Mouse (Mus musculus) c-Kit-positive CD71-positive TER-119-negative erythroid progenitor cells, embryonic 14.5 days (primary cell): ENCODE data around the gene Cdc42ep5.
A peak's percentile ranks its signal among the peaks of the same experiment; 100 is the strongest.
"Not testable (repeated sequence)": the region's sequence is repeated elsewhere in the genome, so short reads cannot be mapped to it uniquely, and the experiment has no call there.

Experiments
- DNase-seq: peaks from one replicate; pipeline ENCODE4 v3.0.0-alpha.2; 2013; ENCODE audit warnings: low read depth

Cdc42ep5 gene

DNA sequence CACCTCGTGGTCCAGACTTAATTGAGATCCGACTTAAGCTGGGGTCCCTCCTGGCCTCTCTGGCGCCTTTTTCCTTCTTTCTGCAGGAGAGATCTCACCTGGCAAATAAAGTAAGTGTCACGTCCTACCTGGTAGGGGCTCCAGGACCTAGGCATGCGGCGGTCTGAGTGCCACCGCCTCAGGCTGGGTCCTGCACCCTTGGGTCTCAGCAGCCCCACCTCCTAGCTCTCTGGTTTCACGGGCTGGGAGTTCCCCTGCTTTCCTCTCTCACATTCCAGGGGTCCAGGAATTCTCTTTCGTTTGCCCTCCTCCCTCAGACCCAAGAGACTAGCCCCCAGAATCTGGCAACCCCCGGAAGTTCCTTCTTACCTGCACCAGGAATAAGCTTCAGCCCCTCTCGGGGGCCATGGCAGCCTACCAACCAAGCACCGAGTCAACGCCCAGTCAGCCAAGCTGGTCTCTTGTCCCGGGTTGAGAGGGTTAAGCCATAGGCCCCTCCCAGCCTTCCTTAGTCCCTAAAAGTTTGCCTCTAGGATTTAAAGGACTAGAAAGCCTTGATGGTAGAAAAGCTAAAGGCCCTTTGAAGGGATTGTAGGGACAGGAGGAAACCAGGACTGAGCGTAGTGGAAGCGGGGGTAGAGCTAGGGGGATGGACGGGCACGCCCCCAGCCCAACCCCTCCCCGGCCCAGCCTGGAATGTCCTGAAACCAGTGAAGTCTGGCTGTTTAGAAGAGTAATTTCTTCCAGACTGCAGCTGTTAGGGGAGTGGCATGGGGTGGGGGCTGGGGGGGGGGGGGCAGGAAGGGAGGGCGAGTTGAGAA is at the start of gene Cdc42ep5:
Cdc42ep5 (minus strand) TSS at position 771 of the 821 bp plus-strand sequence.
- no peak for DNase-seq

DNA sequence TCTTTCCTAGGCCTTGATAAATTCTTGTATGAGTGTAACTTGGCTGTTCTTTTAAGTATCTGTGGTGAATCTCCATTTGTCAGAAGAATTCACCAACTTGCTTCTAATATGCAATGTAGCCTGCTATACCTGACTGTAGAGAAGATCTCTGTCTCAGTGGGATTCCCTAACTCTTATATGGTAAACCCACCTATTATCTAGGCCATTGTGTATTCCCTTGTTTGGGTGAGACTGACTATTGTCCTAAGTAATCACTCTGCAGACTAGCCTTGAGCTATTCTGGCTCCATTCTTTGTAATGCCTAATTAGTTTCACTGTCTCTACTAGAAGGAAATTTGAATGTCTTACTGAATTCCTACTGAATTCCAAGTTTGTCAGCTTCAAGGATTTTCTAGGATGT is 48.8 kb upstream of the Cdc42ep5 start:
- DNase-seq, result not testable (repeated sequence)

DNA sequence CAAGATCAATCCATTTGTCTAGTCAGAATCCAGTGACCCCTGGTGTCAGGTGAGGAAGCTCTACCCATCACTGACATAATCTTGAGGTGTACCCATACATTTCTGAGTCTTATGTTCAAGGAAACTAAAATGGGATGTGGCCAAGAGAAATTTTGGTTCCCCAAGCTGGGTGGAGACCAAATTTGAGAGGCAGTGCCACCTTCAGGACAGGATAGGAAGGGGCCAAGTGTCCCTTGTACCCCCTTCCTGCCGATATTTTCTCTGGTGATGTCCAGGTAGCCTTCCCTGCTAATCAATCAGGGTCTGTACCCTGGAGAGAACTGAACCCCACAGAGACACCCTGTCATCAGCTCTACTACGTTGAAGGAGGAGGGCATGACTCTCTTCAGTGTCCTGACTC is 44.0 kb upstream of the Cdc42ep5 start:
- DNase-seq, result no peak

DNA sequence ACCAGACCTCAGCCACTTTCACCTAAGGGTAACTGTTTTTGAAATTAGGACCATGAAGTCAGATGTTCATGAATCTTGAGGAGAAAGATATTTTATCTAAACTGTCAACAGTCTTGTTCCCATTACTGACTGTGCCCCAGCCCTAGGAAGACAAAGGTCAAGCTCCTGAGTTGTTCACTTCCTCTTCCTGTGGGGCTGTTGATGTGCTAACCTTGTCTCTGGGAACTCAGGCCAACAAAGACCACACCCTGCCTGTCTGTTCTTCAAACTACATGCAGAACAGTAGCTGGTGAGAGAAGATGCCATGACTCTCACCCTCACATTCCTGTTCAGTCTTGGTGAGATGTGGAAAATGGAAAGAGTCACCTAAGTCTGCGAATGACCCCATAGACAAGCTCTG is 42.5 kb upstream of the Cdc42ep5 start:
- no peak for DNase-seq

DNA sequence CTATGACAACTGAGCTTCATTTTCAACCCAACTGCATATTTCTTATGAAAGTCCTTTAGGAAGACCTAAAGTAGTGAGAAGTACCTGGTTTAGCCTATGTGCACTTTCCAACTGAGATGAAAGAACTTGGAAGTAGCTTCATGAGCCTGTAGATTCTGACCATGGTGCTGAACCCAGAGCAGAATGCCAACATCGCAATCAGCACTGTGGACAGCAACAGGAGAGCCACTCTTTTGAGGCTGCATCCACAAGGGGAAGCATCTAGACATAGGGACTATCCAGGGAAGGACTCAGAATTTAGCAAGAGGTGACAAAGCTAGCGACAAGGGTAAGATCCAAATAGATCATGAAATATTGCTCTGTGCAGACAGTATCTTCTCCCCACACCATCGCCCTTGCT is 13.8 kb upstream of the Cdc42ep5 start:
- DNase-seq, result peak; percentile 34

DNA sequence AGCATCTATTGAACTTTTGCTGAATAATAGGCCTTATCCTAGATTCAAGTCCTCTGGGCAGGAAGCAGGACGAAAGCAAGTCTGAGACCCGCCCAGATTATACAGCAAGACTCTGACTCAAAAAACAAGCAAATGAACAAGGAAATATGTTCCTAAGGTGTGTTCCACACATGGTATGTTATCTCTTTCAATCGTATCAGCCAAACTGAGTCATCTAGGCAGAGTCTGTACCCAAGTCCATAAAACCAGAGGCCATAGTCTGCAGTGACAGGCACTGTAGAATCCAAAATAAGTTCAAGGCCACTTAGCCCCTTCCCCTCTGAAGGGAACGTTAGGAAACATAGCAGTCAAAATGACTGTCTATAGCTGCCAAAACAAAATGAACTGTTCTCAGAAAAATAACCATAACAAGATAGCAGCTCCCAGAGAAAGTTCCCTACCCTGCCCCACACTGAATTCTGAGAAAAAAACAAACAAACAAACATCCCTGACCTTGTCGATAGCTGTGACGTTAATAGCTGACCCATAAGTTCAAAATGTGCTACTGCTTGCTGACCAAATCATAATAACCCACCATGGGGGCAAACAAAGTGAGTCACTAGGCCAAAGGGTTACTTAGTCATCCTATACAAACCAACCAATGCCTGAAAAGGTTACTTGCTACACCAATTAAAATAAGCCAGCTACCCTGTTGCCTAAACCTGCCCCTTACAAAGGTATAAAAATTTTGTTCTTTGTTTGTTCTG is 5.7 kb upstream of the Cdc42ep5 start:
- no peak for DNase-seq

DNA sequence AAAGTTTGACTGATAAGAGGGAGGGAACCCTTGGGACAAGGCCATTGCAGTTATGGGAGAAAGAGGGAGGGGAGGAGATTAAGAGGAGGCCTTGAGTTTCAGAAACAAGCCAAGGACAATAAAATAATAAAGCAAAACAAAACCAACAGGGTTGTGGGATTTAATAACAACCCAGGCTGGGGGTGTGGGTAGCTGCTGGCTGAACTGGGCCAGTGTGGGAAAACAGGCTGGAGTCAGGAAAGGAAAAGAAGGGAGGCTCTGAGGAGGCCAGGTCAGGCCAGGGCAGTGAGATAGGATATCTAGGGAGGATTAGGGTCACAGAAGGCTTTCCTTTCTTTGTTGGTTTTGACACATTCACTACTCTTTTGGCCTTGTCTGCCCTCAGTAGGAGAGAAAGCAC is 2.4 kb upstream of the Cdc42ep5 start:
- no peak for DNase-seq

DNA sequence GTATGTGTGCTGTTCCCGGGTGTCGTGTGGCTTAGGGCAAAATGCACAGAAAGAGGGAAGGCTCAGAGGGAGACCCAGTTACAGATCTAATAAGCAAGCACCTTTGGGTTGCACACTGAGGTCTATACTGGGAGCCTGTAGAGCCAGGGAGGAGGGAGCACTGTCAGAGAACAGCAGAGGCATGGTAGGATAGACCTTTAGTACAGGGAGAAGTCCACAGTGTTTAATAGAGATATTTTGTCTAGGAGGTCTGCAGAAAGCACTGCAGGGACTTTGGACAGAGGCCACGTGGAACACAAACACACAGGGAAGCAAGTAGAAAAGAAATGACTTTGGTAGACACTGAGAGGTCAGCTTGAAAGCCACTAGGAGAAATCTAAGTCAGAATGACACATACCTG is 626 bp upstream of the Cdc42ep5 start:
- DNase-seq, result no peak

DNA sequence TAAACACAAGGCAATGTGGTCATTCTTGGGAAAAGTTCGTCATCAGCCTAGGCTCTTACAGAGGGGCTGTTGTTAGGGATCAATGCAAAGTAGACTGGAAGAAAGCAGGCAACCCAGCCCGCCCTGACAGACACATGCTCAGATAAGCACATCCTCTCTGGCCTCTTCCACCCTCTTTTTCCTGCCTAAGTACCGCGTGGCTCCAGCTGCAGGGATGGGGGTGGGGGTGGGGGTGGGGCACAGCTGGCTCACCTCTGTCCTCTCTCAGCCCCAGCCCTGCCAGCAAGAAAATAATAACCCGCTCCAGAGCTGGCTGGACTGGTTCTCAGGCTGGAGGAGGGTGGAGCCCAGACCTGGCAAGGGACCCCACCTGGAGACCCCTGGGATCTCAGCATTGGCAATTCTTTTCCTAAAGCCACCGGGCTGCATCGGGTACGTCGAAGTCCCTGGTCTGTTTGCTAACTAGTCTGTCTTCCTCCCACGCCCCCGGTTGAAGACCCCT is 1.0 kb downstream of the Cdc42ep5 start:
- DNase-seq, result no peak

DNA sequence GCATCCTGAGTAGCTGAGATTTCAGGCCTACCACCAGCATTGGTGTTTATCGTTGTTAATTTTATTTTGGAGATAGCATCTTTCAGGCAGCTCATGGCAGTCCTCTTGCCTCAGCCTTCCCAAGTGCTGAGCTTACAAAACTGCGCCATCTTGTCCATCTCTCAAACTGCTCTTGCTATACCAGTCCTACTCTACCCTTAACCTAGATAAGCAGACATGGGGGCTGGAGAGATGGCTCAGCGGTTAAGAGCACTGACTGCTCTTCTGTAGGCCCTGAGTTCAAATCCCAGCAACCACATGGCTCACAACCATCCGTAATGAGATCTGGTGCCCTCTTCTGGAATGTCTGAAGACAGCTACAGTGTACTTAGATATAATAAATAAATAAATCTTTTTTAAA is 3.1 kb downstream of the Cdc42ep5 start:
- DNase-seq, result not testable (repeated sequence)

DNA sequence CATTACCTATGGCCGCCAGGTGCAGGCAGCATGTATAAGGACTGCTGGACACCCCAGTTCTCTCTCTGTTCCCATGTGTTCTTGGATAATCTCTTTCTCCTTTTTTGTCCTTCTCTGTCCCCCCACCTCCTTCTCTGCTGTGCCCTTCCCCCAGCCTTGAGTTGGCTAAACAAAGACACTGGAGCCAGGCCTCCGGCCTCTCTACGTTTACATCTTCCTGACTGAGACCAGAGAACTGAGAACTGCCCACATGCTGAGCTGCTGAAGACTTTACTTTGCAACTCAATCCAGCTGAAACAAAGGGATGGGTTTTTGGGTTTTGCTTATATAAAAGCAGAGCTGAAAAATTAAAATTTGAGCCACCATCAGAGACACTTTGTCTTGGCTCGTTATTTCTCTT is 9.7 kb downstream of the Cdc42ep5 start:
- no peak for DNase-seq

DNA sequence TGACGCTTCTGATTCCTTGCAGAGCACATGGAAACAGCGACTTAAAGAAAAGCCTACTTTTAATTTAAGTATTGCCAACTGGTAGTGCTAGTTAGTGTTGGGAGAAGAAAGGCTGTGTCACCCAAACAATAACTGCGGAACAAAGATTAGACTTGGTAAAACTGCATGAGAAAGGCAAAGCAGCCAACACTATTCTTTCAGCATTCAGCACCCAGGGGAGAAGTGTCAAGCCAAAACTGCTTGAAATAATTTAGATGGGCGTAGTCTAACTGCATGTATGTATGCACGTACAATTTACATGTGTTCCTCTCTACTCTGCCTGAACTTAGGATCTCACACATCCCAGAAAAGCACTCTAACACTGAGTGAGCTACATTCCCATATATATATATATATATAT is 10.3 kb downstream of the Cdc42ep5 start:
- no peak for DNase-seq

DNA sequence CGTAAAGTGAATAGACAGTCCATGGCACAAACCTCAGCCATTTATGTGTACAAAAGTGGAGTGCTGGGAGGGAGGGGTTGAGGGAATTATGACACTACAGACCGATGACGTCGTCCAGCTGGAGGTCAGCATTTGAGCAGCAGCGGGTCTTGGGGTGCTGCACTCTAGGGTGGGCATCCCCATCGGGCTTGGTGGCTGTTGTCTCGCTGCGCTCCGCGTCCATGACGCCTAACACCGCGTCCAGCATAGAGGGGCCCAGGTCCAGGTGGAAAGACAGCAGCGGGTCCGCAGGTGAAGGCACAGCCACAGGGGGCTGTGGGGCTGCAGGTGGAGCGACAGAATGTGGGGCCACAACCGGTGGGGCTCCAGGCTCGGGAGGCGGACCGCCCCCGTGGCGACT is 13.4 kb downstream of the Cdc42ep5 start:
- no peak for DNase-seq

DNA sequence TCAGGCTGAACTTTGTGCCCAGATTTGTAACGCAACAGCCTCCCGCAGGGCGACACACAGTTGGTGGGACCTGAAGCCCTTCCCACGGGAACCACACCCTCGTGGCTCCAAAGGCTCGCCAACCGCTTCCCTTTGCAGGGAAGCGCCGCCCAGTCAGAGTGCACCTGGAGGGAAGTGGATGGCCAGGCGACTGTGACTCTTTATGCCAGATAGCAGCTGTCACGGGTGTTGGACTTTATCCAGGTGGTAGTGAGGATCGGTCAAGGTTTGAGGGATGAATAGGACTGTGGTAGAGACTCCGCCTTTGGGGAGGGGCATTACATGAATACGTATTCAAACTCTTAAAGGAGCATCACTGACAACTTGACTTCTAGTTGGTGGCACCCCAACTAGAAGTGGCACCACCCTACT is 13.8 kb downstream of the Cdc42ep5 start:
- peak; percentile 46 for DNase-seq

DNA sequence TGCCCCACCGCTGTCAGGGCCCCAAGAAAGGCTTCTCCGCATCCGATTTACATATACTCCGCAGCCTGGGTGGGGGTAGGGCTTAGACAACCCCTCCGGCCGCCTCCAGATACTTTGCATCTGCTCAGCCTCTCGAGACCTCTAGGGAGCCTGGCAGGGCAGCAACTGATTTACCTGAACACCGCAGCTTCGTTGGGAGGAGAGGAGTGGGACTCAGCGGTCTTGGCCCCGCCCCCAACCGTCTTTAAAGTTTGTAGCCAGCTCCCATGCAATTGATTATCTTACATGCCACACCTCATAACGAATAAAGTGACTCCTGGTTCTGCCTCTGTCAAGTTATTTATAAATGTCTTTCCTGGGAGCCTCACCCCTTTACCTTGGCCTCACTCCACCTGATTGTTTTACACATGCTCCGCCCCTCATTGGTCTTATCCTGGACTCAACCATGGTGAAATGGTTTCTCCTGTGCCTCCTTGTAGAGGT is 14.6 kb downstream of the Cdc42ep5 start, which contains the start of gene Leng9:
Leng9 (minus strand) TSS at position 316 of the 483 bp plus-strand sequence.
- DNase-seq, result peak; percentile 62

DNA sequence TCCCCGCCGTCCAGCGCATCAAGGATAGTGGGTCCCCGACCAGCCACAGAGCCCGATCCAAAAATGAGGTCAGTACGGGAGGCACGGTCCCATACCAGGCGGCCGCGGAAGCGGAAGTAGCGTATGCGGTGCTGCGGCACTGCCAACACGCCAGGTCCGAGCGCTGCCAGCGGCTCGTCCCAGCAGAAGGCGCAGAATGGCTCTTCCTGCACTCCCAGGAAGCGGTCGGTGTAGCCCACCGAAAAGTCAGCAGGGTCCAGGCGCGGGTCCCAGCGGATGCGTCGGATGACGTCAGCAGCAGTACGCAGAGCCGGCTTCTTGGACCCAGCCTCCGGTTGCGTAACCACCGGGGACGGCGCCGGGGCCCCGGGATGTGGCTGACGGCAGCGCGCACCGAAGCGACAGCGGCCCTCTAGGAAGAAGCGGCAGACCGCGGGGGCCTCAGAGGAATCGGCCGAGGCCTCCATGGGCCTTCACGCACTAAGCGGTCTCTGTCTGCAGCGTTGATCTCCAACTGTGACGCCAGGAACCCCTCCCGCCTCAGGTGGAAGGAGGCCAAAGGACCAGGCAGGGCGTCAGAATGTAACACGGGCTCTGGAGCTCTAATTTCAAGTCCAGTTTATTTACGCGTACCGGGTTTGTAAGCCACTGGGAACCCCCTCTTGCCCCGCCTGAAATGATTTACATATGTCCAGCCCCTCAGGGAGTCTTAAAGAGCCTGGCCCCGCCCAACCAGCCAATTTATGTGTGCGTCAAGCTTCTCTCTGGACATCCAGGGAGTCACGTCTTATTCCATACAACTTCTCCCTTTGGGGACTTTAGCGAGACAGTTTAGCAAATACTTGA is 15.2 kb downstream of the Cdc42ep5 start:
- DNase-seq, result peak; percentile 85

DNA sequence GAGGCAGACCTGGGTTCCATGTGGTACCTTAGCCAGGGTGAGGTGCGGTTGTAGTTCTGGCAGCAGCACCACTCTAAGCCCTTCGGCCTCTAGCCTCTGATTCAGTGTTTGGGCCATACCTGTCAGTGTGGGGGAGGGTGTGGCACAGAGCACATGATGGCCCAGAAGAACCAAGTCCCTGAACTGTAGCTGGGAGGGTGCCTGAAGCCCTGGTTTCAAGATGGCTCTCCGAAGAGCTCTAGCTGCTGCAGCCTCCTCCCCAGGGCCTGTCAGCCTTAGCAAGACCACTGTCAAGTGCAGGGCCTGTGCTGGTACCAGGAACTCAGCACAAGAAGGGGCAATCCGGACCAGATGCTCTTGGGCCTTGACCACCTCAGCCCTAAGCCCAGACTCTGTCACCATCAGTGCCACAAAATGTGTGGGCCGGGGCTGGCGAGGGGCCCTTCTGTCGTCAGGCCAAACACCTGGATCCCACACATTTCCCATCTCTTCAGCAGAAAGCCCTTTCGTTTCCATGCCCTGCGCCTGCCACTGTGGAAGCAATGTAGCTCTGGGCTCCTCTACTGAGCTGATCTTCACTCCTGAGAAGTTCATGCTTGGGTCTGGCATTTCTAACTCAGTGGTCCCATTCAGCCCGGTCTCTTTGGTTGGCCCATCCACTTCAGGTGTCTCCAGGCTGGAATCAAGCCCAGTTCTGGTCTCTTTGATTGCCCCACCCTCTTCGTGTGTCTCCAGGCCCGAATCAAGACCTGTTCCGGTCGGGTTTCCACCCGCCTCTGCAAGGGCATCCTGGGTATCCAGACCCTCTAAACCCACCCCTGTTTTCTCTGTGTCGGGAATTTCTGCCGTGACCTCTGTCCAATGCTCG is 16.1 kb downstream of the Cdc42ep5 start:
- no peak for DNase-seq

DNA sequence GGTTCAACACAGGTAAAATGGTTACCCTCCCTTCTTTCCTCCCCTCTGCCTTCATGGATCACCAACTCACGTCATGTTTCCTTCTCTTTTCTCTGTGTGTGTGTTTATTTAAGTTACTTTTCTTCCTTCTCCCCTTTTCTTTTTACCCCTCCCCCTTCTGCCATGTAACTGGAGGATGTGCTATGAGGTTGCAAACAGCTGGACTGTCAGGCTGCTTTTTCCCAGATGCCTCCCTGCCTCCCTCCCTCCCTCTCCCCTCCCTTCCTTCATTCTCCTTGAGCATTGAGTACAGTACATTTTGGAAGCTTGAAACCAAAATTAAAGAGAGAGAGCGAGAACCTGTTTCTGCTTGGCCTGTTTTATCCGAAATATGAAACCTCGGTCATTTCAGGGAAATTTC is 16.8 kb downstream of the Cdc42ep5 start:
- DNase-seq, result no peak

DNA sequence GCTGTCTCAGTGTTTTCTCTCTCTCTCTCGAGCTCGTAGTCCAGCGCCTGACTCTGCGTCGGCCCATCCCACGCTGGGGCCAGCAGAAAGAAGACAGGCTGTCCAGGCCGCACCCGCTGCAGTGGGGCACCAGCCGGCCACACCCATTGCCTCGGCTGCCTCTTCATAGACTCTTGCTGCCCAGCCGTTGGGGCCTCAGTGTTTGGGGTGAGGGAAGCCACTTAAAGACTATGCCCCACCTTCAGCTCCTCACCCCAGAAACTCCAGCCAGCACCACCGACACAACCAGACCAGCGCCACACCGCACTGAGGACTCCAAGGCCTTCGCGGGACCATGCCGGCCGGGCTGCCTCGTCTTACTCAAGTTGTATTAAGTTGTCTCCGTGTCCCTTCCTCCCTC is 17.3 kb downstream of the Cdc42ep5 start:
- no peak for DNase-seq

DNA sequence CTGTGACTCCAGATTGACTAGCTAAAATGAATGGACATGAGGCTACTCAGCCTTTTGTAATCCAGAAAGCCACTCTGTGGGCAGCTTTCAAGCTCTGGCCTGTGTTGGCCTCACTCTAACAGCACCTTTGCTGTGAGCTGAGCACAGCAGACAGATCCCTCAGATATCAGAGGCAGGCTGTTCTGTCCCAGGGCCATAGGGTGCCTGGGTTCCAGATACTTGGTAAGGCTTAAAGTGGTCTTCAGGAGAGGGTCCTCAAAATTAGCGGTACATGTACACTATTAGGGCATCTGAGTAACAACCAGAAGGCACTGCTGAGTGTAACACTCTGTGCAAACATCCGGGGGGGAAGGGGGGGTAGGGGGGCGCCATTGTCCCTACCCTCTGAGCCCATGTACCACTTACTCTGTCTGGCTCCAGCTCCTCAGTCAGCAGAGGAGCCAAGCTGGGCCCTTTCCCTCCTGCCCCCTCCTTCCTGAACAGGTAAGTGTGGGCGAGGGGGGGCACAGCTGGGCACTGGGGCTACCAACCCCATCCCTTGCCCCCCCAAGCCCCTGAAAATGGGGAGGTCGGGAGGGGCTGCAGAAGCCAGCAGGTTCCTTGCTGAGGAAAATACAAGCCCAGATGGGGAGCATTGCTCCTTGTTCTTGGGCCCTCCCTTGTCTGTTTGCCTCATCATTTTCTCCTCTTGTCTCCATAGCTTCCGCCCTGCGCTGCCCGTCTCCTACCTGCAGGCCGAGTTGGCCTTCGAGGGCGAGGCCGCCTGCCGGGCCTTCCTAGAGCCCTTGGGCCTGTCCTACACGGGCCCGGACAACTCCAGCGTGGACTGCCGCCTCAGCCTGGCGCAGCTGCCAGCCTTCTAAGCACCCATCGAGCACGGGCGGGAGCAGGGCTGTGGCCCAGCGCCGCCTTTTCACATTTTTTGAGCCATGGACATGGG is 18.1 kb downstream of the Cdc42ep5 start:
- no peak for DNase-seq
